Mouse (Mus musculus) cortical plate, adult 2 months (tissue): ENCODE data around the gene Ugdh. TPM values are rescaled to one million over a fixed set of nuclear protein-coding genes. Genes with fewer than 3 reads are reported as not detected.

ENCODE experiments used
- H3K27ac ChIP-seq: fragments of 200-500 bp; 2 replicates; pipeline ENCODE4 v1.5.1; 2012; ENCODE audit warnings: low read length, control low read depth, inconsistent platforms; ENCODE audit not compliant: insufficient read depth
- H3K4me1 ChIP-seq: fragments of 200-500 bp; 2 replicates; pipeline ENCODE4 v1.6.1; 2011; ENCODE audit warnings: low read length; ENCODE audit not compliant: control insufficient read depth, insufficient read depth
- H3K4me3 ChIP-seq: fragments of 200-500 bp; 2 replicates; pipeline ENCODE4 v1.5.1; 2011; ENCODE audit warnings: mild to moderate bottlenecking, low read length, control low read depth; ENCODE audit not compliant: insufficient read depth
- CTCF ChIP-seq: fragments of 200-500 bp; IDR thresholded peaks from 2 replicates; pipeline ENCODE4 v1.5.1; 2011; ENCODE audit warnings: mild to moderate bottlenecking, control low read depth, low read length; ENCODE audit not compliant: insufficient read depth; ENCODE audit errors: extremely low read depth
- POLR2A ChIP-seq: fragments of 200-500 bp; IDR thresholded peaks from 2 replicates; pipeline ENCODE4 v1.6.1; 2011; ENCODE audit warnings: mild to moderate bottlenecking, low read length, control low read depth; ENCODE audit not compliant: insufficient read depth; ENCODE audit errors: extremely low read depth
- polyA plus RNA-seq: library from polyadenylated mRNA; depleted of rRNA; stranded (reverse); fragments of >200 nt; gene quantifications from 2 replicates; pipeline ENCODE4 v1.2.3, GENCODE M21; 2012

Gene Ugdh
- polyA plus RNA-seq, 1 experiment: 25.2 TPM

GRCm38 (mm10) chr5:65460361-65460760 lies 24.6 kb upstream of the Ugdh start:
- Histone ChIP-seq H3K27ac (no peak overlapping the region), H3K4me3 (no peak overlapping the region), H3K4me1 (no peaks in the 10 kb centered on the region; the same call in none of the 2 replicates)
- TF ChIP-seq POLR2A: no peak
- TF ChIP-seq CTCF: no peak

- no peak overlapping the region for H3K27ac ChIP-seq
- H3K4me3 ChIP-seq: no peak overlapping the region
- H3K4me1 ChIP-seq: no peaks in the 10 kb centered on the region; the same call in none of the 2 replicates
- TF ChIP-seq CTCF (no peak), POLR2A (no peak)
Observed at GRCm38 (mm10) chr5:65459454-65459853, 23.7 kb upstream of the Ugdh start.

GRCm38 (mm10) chr5:65457846-65458245 lies 22.1 kb upstream of the Ugdh start:
- Histone ChIP-seq H3K27ac (no peak overlapping the region), H3K4me3 (no peak overlapping the region), H3K4me1 (no peaks in the 10 kb centered on the region; the same call in none of the 2 replicates)
- TF ChIP-seq CTCF (no peak), POLR2A (no peak)

GRCm38 (mm10) chr5:65457086-65457827 lies 21.5 kb upstream of the Ugdh start:
- Histone ChIP-seq H3K4me3 (no peak overlapping the region), H3K4me1 (no peaks in the 10 kb centered on the region; the same call in none of the 2 replicates), H3K27ac (no peak overlapping the region)
- TF ChIP-seq CTCF (no peak), POLR2A (no peak)

- TF ChIP-seq POLR2A (no peak), CTCF (no peak)
- no peak overlapping the region for H3K27ac ChIP-seq
Observed at GRCm38 (mm10) chr5:65454771-65455170, 19.0 kb upstream of the Ugdh start.

GRCm38 (mm10) chr5:65448941-65449340 lies 13.2 kb upstream of the Ugdh start:
- no peak for TF ChIP-seq CTCF
- TF ChIP-seq POLR2A: no peak
- Histone ChIP-seq H3K4me3 (no peak overlapping the region), H3K4me1 (no peaks in the 10 kb centered on the region), H3K27ac (no peak overlapping the region)

More at GRCm38 (mm10) chr5:65454771-65455170, 19.0 kb upstream of the Ugdh start:
- H3K4me3 ChIP-seq: no peak overlapping the region
- no peaks in the 10 kb centered on the region; the same call in none of the 2 replicates for H3K4me1 ChIP-seq

- no peak overlapping the region for H3K4me3 ChIP-seq
- TF ChIP-seq POLR2A (no peak), CTCF (no peak)
- no peaks in the 10 kb centered on the region for H3K4me1 ChIP-seq
- no peak overlapping the region for H3K27ac ChIP-seq
Observed at GRCm38 (mm10) chr5:65447826-65448225, 12.1 kb upstream of the Ugdh start.

- no peak overlapping the region for H3K27ac ChIP-seq
- TF ChIP-seq CTCF (no peak), POLR2A (no peak)
- H3K4me3 ChIP-seq: no peak overlapping the region
- no peaks in the 10 kb centered on the region for H3K4me1 ChIP-seq
Observed at GRCm38 (mm10) chr5:65446756-65447155, 11.0 kb upstream of the Ugdh start.

- H3K27ac ChIP-seq: no peak overlapping the region
- H3K4me3 ChIP-seq: no peak overlapping the region
- TF ChIP-seq CTCF: no peak
- TF ChIP-seq POLR2A: no peak
- no peaks in the 10 kb centered on the region for H3K4me1 ChIP-seq
Observed at GRCm38 (mm10) chr5:65444981-65445380, 9.2 kb upstream of the Ugdh start.

- no peaks in the 10 kb centered on the region; the same call in 1 of the 2 replicates for H3K4me1 ChIP-seq
- no peak overlapping the region for H3K27ac ChIP-seq
- TF ChIP-seq POLR2A: no peak
- no peak for TF ChIP-seq CTCF
- no peak overlapping the region for H3K4me3 ChIP-seq
Observed at GRCm38 (mm10) chr5:65438041-65438440, 2.3 kb upstream of the Ugdh start.
